Mouse (Mus musculus) embryonic facial prominence, embryonic 11.5 days (tissue): ENCODE results near the gene Wnt9b. TPM values are rescaled to one million over a fixed set of nuclear protein-coding genes. Genes with fewer than 3 reads are reported as not detected.
A peak's percentile ranks its signal among the peaks of the same experiment; 100 is the strongest.
"Not testable (repeated sequence)": the region's sequence is repeated elsewhere in the genome, so short reads cannot be mapped to it uniquely, and the experiment has no call there.

ENCODE experiments used
- ATAC-seq: fragments of 200-750 bp; cut with Nextera tagmentation; replicated peaks from 2 replicates; pipeline ENCODE4 v1.8.0; 2017; ENCODE audit warnings: low read depth; ENCODE audit not compliant: insufficient number of reproducible peaks, low FRiP score, low TSS enrichment
- DNase-seq: peaks from one replicate; pipeline ENCODE4 v3.0.0-alpha.2; 2015; ENCODE audit warnings: low spot score
- H3K27ac ChIP-seq: fragments of 300-500 bp; sonication (generic); replicated peaks from 2 replicates; pipeline ENCODE4 v1.5.1; 2014; ENCODE audit warnings: mild to moderate bottlenecking, low read depth, low read length, control low read depth
- H3K27me3 ChIP-seq: fragments of 300-500 bp; sonication (generic); 2 replicates; pipeline ENCODE4 v1.6.1; 2014; ENCODE audit warnings: mild to moderate bottlenecking, low read length, moderate library complexity, mixed read lengths; ENCODE audit not compliant: control insufficient read depth, insufficient read depth
- H3K36me3 ChIP-seq: fragments of 300-500 bp; sonication (generic); replicated peaks from 2 replicates; pipeline ENCODE4 v1.6.1; 2014; ENCODE audit warnings: low read depth, mild to moderate bottlenecking, low read length, moderate library complexity, mixed read lengths; ENCODE audit not compliant: control insufficient read depth, insufficient read depth
- H3K4me1 ChIP-seq: fragments of 300-500 bp; sonication (generic); 2 replicates; pipeline ENCODE4 v1.6.1; 2014; ENCODE audit warnings: low read length, mixed read lengths; ENCODE audit not compliant: control insufficient read depth, insufficient read depth
- H3K4me2 ChIP-seq: fragments of 300-500 bp; sonication (generic); 2 replicates; pipeline ENCODE4 v1.6.1; 2014; ENCODE audit warnings: low read depth, mild to moderate bottlenecking, control low read depth, low read length, moderate library complexity
- H3K4me3 ChIP-seq: fragments of 300-500 bp; sonication (generic); 2 replicates; pipeline ENCODE4 v1.5.1; 2014; ENCODE audit warnings: low read depth, low read length, control low read depth
- H3K9ac ChIP-seq: fragments of 300-500 bp; sonication (generic); replicated peaks from 2 replicates; pipeline ENCODE4 v1.6.1; 2014; ENCODE audit warnings: mild to moderate bottlenecking, control low read depth, low read length
- H3K9me3 ChIP-seq: fragments of 300-500 bp; sonication (generic); replicated peaks from 2 replicates; pipeline ENCODE4 v1.6.1; 2016; ENCODE audit warnings: mild to moderate bottlenecking, low read length, inconsistent platforms, mixed read lengths; ENCODE audit not compliant: control insufficient read depth
- WGBS: fragments of 180-500 bp; shearing (Covaris S2); extraction: QIAGEN DNeasy Blood & Tissue Kit; methylation state at CpG from one replicate; pipeline ENCODE4 v1.1.7; 2014; 5-methylcytosine and 5-hydroxymethylcytosine counted together
- polyA plus RNA-seq: library from polyadenylated mRNA; unstranded; fragments of >200 nt; fragmentation: Nextera tagmentation; extraction: Ambion mirVana; gene quantifications from 2 replicates; pipeline ENCODE4 v1.2.1, GENCODE M21; 2014

Wnt9b gene
- polyA plus RNA-seq, 1 experiment from 2014 or later = 2.1 TPM

DNA sequence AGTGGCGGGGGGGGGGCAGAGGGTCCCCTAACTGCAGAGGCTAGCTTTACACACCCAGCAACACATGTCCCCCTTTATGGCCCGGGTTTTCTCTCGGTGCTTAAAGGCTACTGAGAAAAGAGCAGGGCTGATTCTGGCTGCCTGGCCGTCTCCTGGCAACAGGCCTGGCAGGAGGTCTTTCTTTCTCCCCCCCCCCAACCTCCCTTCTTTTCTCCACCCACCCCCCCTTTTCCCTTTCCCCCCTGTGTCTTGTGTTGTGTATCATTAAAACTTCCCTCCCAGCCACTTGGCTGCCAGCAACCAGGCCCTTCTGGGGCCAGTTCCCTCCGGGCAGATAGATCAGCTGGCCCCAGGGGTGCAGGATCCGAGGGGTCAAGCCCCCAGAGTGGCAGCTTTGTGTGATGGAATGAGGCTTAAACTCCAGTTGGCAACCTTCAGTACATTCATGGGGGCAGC is 16.0 kb upstream of the Wnt9b start:
- Histone ChIP-seq H3K9ac (no peak overlapping the region), H3K36me3 (no peaks in the 10 kb centered on the region), H3K4me1 (no peaks in the 10 kb centered on the region), H3K4me2 (no peak overlapping the region), H3K27ac (no peak overlapping the region), H3K27me3 (peaks cover 7% of the 10 kb centered on the region), H3K9me3 (no peaks in the 10 kb centered on the region), H3K4me3 (no peak overlapping the region)
- WGBS = 0% methylated on average over 6 of the region's 6 CpGs
- ATAC-seq (no peak), DNase-seq (peak; percentile 20)

DNA sequence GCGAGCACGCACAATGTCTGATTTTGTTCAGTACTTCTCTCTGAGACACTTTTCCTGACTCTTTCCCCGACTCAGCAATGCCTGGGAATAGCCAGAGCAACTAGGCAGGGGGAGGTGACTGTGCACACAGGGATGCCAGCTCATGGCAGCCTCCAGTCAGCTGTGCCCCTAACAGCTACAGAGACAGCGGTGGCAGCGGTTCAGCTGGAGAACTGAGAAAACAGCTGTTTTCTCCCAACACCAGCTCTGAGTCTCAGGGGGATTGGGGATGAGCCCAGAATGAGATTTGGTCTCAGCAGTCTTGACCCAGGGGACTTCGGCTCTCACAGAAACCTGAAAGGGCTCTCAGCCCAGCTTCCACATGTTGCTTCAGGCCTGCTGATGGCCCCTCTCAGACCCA is 15.0 kb upstream of the Wnt9b start:
- Histone ChIP-seq H3K4me2 (no peak overlapping the region), H3K4me3 (no peak overlapping the region), H3K9ac (no peak overlapping the region), H3K9me3 (no peaks in the 10 kb centered on the region), H3K36me3 (no peaks in the 10 kb centered on the region), H3K27me3 (no peaks in the 10 kb centered on the region; the same call in 1 of the 2 replicates), H3K27ac (no peak overlapping the region), H3K4me1 (no peaks in the 10 kb centered on the region)
- DNase-seq (no peak), ATAC-seq (no peak)
- 53% methylated on average over 6 of the region's 6 CpGs for WGBS

DNA sequence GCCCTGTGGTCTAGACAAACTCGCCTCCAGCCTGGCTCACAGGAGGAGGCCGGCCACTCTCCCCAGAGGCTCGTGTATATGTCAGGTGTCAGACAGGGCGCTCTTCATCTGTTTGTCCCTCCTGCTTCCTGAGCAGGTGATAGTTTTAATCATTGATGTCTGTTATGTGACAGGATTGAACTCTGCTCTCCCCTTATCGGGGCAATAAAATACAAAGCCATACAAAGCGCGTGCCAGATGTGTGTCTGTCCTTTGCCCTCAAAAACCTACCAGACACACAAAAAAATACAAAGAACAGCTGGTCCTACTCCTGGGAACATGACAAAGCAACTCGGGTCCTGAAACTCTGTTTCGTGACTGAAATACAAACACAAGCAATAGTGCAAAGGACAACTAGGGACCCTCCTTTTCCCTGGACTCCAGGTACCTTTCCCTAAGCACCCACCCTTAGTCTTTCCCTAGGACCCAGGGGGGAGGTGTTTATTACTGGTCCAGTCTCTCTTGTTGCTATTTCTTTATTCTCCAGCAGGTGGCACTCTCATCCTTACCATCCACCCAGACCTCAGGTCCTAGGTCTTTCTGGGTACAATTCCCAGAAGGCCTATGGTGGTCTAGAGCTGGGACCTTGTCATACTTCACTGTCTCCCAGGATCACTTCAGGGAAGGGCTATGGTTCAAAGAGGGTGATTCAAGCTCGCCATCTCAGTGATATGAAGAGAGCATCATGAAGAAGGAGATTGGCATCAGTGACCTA is 14.0 kb upstream of the Wnt9b start:
- H3K9me3 ChIP-seq = no peaks in the 10 kb centered on the region
- H3K27ac ChIP-seq = no peak overlapping the region
- no peak overlapping the region for H3K9ac ChIP-seq
- H3K4me2 ChIP-seq = no peak overlapping the region
- 33% methylated on average over 10 of the region's 10 CpGs for WGBS
- H3K4me3 ChIP-seq = no peak overlapping the region
- ATAC-seq (no peak), DNase-seq (peak; percentile 77)
- no peaks in the 10 kb centered on the region for H3K4me1 ChIP-seq
- H3K36me3 ChIP-seq = no peaks in the 10 kb centered on the region
- no peaks in the 10 kb centered on the region; the same call in 1 of the 2 replicates for H3K27me3 ChIP-seq

DNA sequence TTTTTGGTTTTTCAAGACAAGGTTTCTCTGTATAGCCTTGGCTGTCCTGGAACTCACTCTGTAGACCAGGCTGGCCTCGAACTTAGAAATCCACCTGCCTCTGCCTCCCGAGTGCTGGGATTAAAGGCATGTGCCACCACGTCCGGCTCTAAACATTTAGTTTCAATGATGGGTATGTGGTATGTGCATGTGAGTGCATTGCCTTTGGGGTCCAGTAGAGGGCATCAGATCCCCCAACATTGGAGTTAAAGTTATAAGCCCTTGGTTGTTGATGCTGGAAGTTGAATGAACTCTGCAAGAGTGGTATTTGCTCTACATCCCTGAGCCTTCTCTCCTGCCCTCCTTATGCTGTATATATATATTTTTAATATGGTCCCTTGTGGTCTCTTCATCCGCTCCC is 11.3 kb upstream of the Wnt9b start:
- not testable (repeated sequence) for H3K9me3 ChIP-seq, H3K27ac ChIP-seq, H3K4me2 ChIP-seq, H3K4me1 ChIP-seq, H3K27me3 ChIP-seq, H3K4me3 ChIP-seq, H3K36me3 ChIP-seq, H3K9ac ChIP-seq, DNase-seq, ATAC-seq
- 92% methylated on average over 5 of the region's 5 CpGs for WGBS

DNA sequence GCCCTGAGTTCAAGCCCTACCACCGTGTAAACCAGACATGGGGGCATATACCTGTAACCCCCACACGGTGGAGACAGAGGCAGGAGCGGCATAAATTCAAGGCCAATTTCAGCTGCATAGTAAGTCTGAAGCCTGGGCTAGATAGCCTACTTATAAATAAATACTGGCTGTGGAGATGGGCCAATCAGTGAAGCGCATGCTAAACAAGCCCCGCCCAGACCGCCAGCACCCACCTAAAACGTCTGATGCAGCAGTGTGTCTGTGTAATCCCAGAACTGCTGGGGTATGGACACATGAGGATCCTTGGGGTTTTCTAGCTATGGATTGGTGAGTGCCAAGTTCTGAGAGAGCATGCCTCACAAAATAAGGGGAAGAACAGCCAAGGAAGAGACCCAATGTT is 10.5 kb upstream of the Wnt9b start:
- no peaks in the 10 kb centered on the region for H3K36me3 ChIP-seq
- H3K27ac ChIP-seq = no peak overlapping the region
- WGBS = 58% methylated on average over 7 of the region's 7 CpGs
- DNase-seq (no peak), ATAC-seq (no peak)
- H3K4me2 ChIP-seq = no peak overlapping the region
- no peaks in the 10 kb centered on the region for H3K9me3 ChIP-seq
- no peaks in the 10 kb centered on the region; the same call in 1 of the 2 replicates for H3K27me3 ChIP-seq
- H3K4me1 ChIP-seq = no peaks in the 10 kb centered on the region
- H3K9ac ChIP-seq = no peak overlapping the region
- H3K4me3 ChIP-seq = no peak overlapping the region

DNA sequence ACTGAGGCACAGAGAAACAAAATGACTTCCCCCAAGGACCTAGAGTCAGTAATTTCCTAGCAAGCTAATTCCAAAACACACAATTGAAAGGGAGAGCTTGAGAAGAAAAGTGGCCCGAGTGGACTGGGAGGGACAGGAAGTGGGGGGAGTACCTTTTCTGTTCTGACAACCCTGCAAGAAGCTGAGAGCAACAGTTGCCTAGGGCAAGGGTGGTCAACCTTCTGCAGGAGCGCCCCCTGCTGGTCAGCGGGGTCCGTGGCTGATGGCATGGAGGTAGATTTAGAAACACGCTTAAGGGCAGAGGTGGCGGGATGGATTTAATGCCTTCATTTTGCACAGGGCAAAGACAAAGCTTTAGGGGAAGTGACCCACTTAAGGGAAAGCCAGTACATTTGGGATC is 9.1 kb upstream of the Wnt9b start:
- ATAC-seq (no peak), DNase-seq (peak; percentile 77)
- H3K4me3 ChIP-seq = no peak overlapping the region
- H3K4me1 ChIP-seq = no peaks in the 10 kb centered on the region
- 10% methylated on average over 6 of the region's 6 CpGs for WGBS
- no peak overlapping the region for H3K27ac ChIP-seq
- H3K9ac ChIP-seq = no peak overlapping the region
- no peaks in the 10 kb centered on the region; the same call in 1 of the 2 replicates for H3K27me3 ChIP-seq
- H3K9me3 ChIP-seq = no peaks in the 10 kb centered on the region
- H3K36me3 ChIP-seq = no peaks in the 10 kb centered on the region
- H3K4me2 ChIP-seq = no peak overlapping the region

DNA sequence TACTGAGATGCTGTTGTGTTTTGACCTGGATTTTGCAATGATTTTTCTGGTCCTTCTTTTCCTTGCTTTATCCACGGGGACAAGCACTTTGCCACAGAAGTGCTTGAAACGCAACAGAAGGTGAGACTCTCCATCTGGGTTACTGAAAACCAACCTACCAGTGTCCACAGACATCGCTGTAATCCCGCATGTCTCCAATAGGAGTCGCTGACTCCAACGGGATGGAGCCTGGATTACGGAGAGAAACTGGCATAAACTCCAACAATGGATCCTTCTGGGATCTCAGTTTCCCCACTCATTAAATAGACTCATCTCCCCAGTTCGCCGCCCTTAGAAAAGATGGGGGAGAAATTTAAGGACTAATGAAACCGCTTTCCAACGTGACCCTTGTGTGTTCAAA is 8.4 kb upstream of the Wnt9b start:
- WGBS = 44% methylated on average over 11 of the region's 11 CpGs
- DNase-seq (peak; percentile 22), ATAC-seq (no peak)
- no peaks in the 10 kb centered on the region for H3K36me3 ChIP-seq
- H3K27ac ChIP-seq = no peak overlapping the region
- H3K4me1 ChIP-seq = no peaks in the 10 kb centered on the region
- H3K4me2 ChIP-seq = no peak overlapping the region
- H3K9ac ChIP-seq = no peak overlapping the region
- H3K4me3 ChIP-seq = no peak overlapping the region
- no peaks in the 10 kb centered on the region; the same call in 1 of the 2 replicates for H3K27me3 ChIP-seq
- H3K9me3 ChIP-seq = no peaks in the 10 kb centered on the region

DNA sequence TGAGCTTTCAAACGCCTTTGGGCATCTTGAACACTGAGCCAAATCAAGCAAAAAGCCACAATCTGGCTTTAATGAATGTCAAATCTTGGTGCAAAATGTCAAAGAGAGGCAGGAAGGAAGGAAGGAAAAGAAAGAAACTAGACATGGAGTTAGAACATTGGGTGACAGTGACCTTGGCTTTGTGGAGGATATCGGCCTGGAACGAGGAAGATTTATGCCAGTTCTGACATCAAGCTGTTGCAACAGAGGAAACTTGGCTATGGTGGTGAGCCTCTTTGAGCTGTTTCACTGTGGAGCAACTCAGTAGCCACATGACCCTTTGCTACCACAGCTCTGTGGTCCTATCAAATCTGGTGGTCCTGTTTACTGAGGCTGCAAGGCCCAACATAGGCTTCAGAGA is 991 bp upstream of the Wnt9b start:
- DNase-seq = no peak
- no peaks in the 10 kb centered on the region for H3K36me3 ChIP-seq
- ATAC-seq = no peak
- H3K4me2 ChIP-seq = no peak overlapping the region
- peaks cover 41% of the 10 kb centered on the region for H3K27me3 ChIP-seq
- no peaks in the 10 kb centered on the region for H3K4me1 ChIP-seq
- H3K9ac ChIP-seq = no peak overlapping the region
- WGBS = 56% methylated on average over 3 of the region's 3 CpGs
- no peaks in the 10 kb centered on the region for H3K9me3 ChIP-seq
- no peak overlapping the region for H3K4me3 ChIP-seq
- no peak overlapping the region for H3K27ac ChIP-seq
